Mouse (Mus musculus) forebrain, embryonic 14.5 days (tissue): ENCODE results near the gene Mcf2l. TPM values are rescaled to one million over a fixed set of nuclear protein-coding genes. Genes with fewer than 3 reads are reported as not detected.

ENCODE experiments used
- ATAC-seq: fragments of 200-750 bp; cut with Nextera tagmentation; 2 replicates; pipeline ENCODE4 v1.8.0; 2017; ENCODE audit warnings: mild to moderate bottlenecking, moderate library complexity
- DNase-seq: peaks from one replicate; pipeline ENCODE4 v3.0.0-alpha.2; 2015; ENCODE audit warnings: low spot score
- H3K27ac ChIP-seq: fragments of 300-500 bp; sonication (generic); 2 replicates; pipeline ENCODE4 v1.5.1; 2014; ENCODE audit warnings: low read depth, mild to moderate bottlenecking, control low read depth, low read length, moderate library complexity
- H3K27me3 ChIP-seq: fragments of 300-500 bp; sonication (generic); replicated peaks from 2 replicates; pipeline ENCODE4 v1.6.1; 2014; ENCODE audit warnings: low read length, control low read depth, mixed read lengths; ENCODE audit not compliant: control insufficient read depth, insufficient read depth
- H3K36me3 ChIP-seq: fragments of 300-500 bp; sonication (generic); 2 replicates; pipeline ENCODE4 v1.6.1; 2014; ENCODE audit warnings: low read length, control low read depth; ENCODE audit not compliant: control insufficient read depth, insufficient read depth
- H3K4me1 ChIP-seq: fragments of 300-500 bp; sonication (generic); 2 replicates; pipeline ENCODE4 v1.6.1; 2014; ENCODE audit warnings: antibody characterized with exemption, low read length, control low read depth; ENCODE audit not compliant: control insufficient read depth, insufficient read depth
- H3K4me2 ChIP-seq: fragments of 300-500 bp; sonication (generic); 2 replicates; pipeline ENCODE4 v1.6.1; 2014; ENCODE audit warnings: mild to moderate bottlenecking, control low read depth, low read length
- H3K4me3 ChIP-seq: fragments of 300-500 bp; sonication (generic); 2 replicates; pipeline ENCODE4 v1.5.1; 2014; ENCODE audit warnings: low read depth, low read length, control low read depth
- H3K9ac ChIP-seq: fragments of 300-500 bp; sonication (generic); 2 replicates; pipeline ENCODE4 v1.6.1; 2014; ENCODE audit warnings: mild to moderate bottlenecking, low read length, control low read depth, moderate library complexity
- H3K9me3 ChIP-seq: fragments of 300-500 bp; sonication (generic); replicated peaks from 2 replicates; pipeline ENCODE4 v1.6.1; 2016; ENCODE audit warnings: low read length, control low read depth, mixed read lengths; ENCODE audit not compliant: control insufficient read depth
- WGBS: fragments of 180-500 bp; shearing (Covaris S2); extraction: QIAGEN DNeasy Blood & Tissue Kit; methylation state at CpG from one replicate; pipeline ENCODE4 v1.1.7; 2014; 5-methylcytosine and 5-hydroxymethylcytosine counted together
- polyA plus RNA-seq: library from polyadenylated mRNA; unstranded; fragments of >200 nt; fragmentation: Nextera tagmentation; extraction: Ambion mirVana; gene quantifications from 2 replicates; pipeline ENCODE4 v1.2.1, GENCODE M21; 2014

The Mcf2l gene
- polyA plus RNA-seq, 1 experiment from 2014 or later = 85.2 TPM

GRCm38 (mm10) chr8:13028482-13028881 is 154.9 kb downstream of the Mcf2l start:
- Histone ChIP-seq H3K9me3 (no peaks in the 10 kb centered on the region), H3K4me2 (no peak overlapping the region), H3K4me1 (no peaks in the 10 kb centered on the region), H3K36me3 (no peaks in the 10 kb centered on the region), H3K9ac (no peak overlapping the region), H3K4me3 (no peak overlapping the region), H3K27ac (no peak overlapping the region), H3K27me3 (no peaks in the 10 kb centered on the region)
- ATAC-seq = no peak
- DNase-seq = no peak
- 81% methylated on average over 5 of the region's 5 CpGs for WGBS

- no peaks in the 10 kb centered on the region for H3K36me3 ChIP-seq
- H3K4me1 ChIP-seq = no peaks in the 10 kb centered on the region
- H3K27ac ChIP-seq = no peak overlapping the region
- no peak overlapping the region for H3K4me3 ChIP-seq
- DNase-seq (peak; percentile 61), ATAC-seq (peak; percentile 62; the same call in 1 of the 2 replicates)
- H3K9me3 ChIP-seq = no peaks in the 10 kb centered on the region
- H3K27me3 ChIP-seq = no peaks in the 10 kb centered on the region
- no peak overlapping the region for H3K9ac ChIP-seq
- no peak overlapping the region for H3K4me2 ChIP-seq
- 80% methylated on average over 10 of the region's 10 CpGs for WGBS
These were observed 162.8 kb downstream of the Mcf2l start for GRCm38 (mm10) chr8:13036346-13036812.

- no peak within 1 kb of the TSS for H3K27ac ChIP-seq
- ATAC-seq = no peak
These were observed 163.4 kb downstream of the Mcf2l start, which contains the start of gene F10 for GRCm38 (mm10) chr8:13037015-13037414. F10 (plus strand) TSS chr8:13037308.

GRCm38 (mm10) chr8:13037569-13037968 is 164.0 kb downstream of the Mcf2l start:
- no peak overlapping the region for H3K4me2 ChIP-seq
- 40% methylated on average over 5 of the region's 5 CpGs for WGBS

More at GRCm38 (mm10) chr8:13037015-13037414, 163.4 kb downstream of the Mcf2l start, which contains the start of gene F10:
- no peaks in the 10 kb centered on the region for H3K9me3 ChIP-seq
- DNase-seq = no peak
- H3K4me2 ChIP-seq = no peak within 1 kb of the TSS
- H3K4me3 ChIP-seq = no peak within 1 kb of the TSS
- no peaks in the 10 kb centered on the region for H3K4me1 ChIP-seq
- 84% methylated on average over 7 of the region's 7 CpGs for WGBS
- no peak within 1 kb of the TSS for H3K9ac ChIP-seq
- H3K36me3 ChIP-seq = no peaks in the 10 kb centered on the region
- H3K27me3 ChIP-seq = no peaks in the 10 kb centered on the region

GRCm38 (mm10) chr8:13039054-13039453 is 165.4 kb downstream of the Mcf2l start:
- no peaks in the 10 kb centered on the region for H3K36me3 ChIP-seq
- no peak overlapping the region for H3K9ac ChIP-seq
- H3K9me3 ChIP-seq = no peaks in the 10 kb centered on the region
- no peak for DNase-seq
- no peaks in the 10 kb centered on the region for H3K27me3 ChIP-seq
- WGBS = 89% methylated on average over 6 of the region's 6 CpGs
- no peak for ATAC-seq
- no peak overlapping the region for H3K27ac ChIP-seq
- H3K4me2 ChIP-seq = no peak overlapping the region
- H3K4me3 ChIP-seq = no peak overlapping the region
- H3K4me1 ChIP-seq = no peaks in the 10 kb centered on the region

More at GRCm38 (mm10) chr8:13037569-13037968, 164.0 kb downstream of the Mcf2l start:
- ATAC-seq (no peak), DNase-seq (no peak)
- Histone ChIP-seq H3K27ac (no peak overlapping the region), H3K9ac (no peak overlapping the region), H3K27me3 (no peaks in the 10 kb centered on the region), H3K9me3 (no peaks in the 10 kb centered on the region), H3K36me3 (no peaks in the 10 kb centered on the region), H3K4me3 (no peak overlapping the region), H3K4me1 (no peaks in the 10 kb centered on the region)

GRCm38 (mm10) chr8:13041459-13041858 is 167.9 kb downstream of the Mcf2l start:
- H3K4me2 ChIP-seq = no peak overlapping the region
- H3K27ac ChIP-seq = no peak overlapping the region
- 85% methylated on average over 4 of the region's 4 CpGs for WGBS
- H3K4me1 ChIP-seq = no peaks in the 10 kb centered on the region
- H3K36me3 ChIP-seq = no peaks in the 10 kb centered on the region
- no peak for ATAC-seq
- H3K4me3 ChIP-seq = no peak overlapping the region
- DNase-seq = no peak
- H3K9me3 ChIP-seq = no peaks in the 10 kb centered on the region
- no peak overlapping the region for H3K9ac ChIP-seq
- no peaks in the 10 kb centered on the region for H3K27me3 ChIP-seq

- H3K27me3 ChIP-seq = no peaks in the 10 kb centered on the region
- ATAC-seq = no peak
- no peak overlapping the region for H3K9ac ChIP-seq
- no peaks in the 10 kb centered on the region for H3K4me1 ChIP-seq
- H3K4me3 ChIP-seq = no peak overlapping the region
- no peak overlapping the region for H3K27ac ChIP-seq
- peak; percentile 13 for DNase-seq
- H3K36me3 ChIP-seq = no peaks in the 10 kb centered on the region
- H3K9me3 ChIP-seq = no peaks in the 10 kb centered on the region
- H3K4me2 ChIP-seq = no peak overlapping the region
- WGBS = 54% methylated on average over 5 of the region's 5 CpGs
These were observed 174.0 kb downstream of the Mcf2l start for GRCm38 (mm10) chr8:13047652-13048051.

- no peak for ATAC-seq
- Histone ChIP-seq H3K4me2 (no peak overlapping the region), H3K36me3 (no peaks in the 10 kb centered on the region), H3K4me3 (no peak overlapping the region), H3K4me1 (no peaks in the 10 kb centered on the region), H3K9me3 (no peaks in the 10 kb centered on the region), H3K27ac (no peak overlapping the region), H3K9ac (no peak overlapping the region), H3K27me3 (no peaks in the 10 kb centered on the region)
- 87% methylated on average over 10 of the region's 10 CpGs for WGBS
- DNase-seq = no peak
These were observed 176.9 kb downstream of the Mcf2l start for GRCm38 (mm10) chr8:13050550-13050949.

- H3K4me1 ChIP-seq = no peaks in the 10 kb centered on the region
- no peaks in the 10 kb centered on the region for H3K36me3 ChIP-seq
- H3K27me3 ChIP-seq = no peaks in the 10 kb centered on the region
- DNase-seq (no peak), ATAC-seq (no peak)
- H3K9ac ChIP-seq = no peak overlapping the region
- H3K4me3 ChIP-seq = no peak overlapping the region
- no peaks in the 10 kb centered on the region for H3K9me3 ChIP-seq
- H3K27ac ChIP-seq = no peak overlapping the region
- H3K4me2 ChIP-seq = no peak overlapping the region
- WGBS = 88% methylated on average over 4 of the region's 4 CpGs
These were observed 183.7 kb downstream of the Mcf2l start for GRCm38 (mm10) chr8:13057351-13057750.
